8 mouse cellular contexts compared by ENCODE assay signal in the genomic region with DNA sequence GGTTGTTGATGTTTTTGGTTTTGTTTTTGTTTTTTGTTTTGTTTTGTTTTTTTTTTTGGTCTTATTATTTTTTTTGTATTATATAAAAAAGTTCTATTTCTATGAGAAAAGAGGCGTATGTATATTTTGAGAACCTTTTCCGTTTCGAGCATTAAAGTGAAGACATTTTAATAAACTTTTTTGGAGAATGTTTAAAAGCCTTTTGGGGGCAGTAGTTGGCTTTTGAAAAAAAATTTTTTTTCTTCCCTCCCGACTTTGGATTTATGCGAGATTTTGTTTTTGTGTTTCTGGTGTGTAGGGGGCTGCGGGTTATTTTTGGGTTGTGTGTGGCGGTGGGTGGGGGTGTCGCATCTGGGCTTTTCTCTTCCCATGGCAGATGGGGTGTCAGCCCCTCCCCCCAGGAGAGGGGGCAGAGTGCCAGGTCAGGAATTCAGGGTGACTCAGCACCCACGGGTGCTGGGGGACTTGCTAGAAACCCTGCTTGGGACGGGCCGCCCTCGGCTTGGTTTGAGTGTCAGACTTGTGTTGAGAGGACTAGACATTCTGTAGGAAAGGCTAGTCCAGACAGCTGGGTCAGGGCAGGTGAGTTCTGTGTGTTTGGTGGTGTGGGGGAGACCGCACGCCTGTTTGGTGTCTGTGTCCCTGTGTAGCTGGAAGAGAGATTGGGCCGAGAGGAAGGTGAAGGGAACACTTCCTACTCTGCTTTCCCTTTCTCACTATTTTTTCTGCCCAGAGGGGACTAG. TPM values are rescaled to one million over a fixed set of nuclear protein-coding genes. Genes with fewer than 3 reads are reported as not detected.
DNase-seq lines count a peak whose midpoint lies in the region; ATAC-seq and TF ChIP-seq lines count a peak whose summit lies in the region.

No protein-coding gene starts in this region.

- peak overlapping the region; percentile 48; the same call in 1 of the 2 replicates for H3K27ac ChIP-seq in cortical plate, adult 2 months (ENCODE audit: insufficient read depth, low read length)
- no peak overlapping the region for H3K27ac ChIP-seq in heart, embryonic 13.5 days (replicated peaks)
- H3K27ac ChIP-seq in stomach, embryonic 14.5 days (ENCODE audit: low read length) = no peak overlapping the region

- peak overlapping the region; percentile 93 for H3K4me2 ChIP-seq in heart, embryonic 13.5 days
- H3K4me2 ChIP-seq in stomach, embryonic 14.5 days (replicated peaks; ENCODE audit: low read depth, low read length) = peak overlapping the region; percentile 97

- peaks cover 6% of the 10 kb centered on the region for H3K4me1 ChIP-seq in cortical plate, adult 2 months (ENCODE audit: control insufficient read depth, insufficient read depth, low read length)
- peaks cover 25% of the 10 kb centered on the region for H3K4me1 ChIP-seq in heart, embryonic 13.5 days
- peaks cover 15% of the 10 kb centered on the region for H3K4me1 ChIP-seq in stomach, embryonic 14.5 days (ENCODE audit: control insufficient read depth, insufficient read depth, low read length)

- 49% methylated on average over 15 of the region's 15 CpGs for WGBS in heart, embryonic 13.5 days
- 52% methylated on average over 15 of the region's 15 CpGs for WGBS in stomach, embryonic 14.5 days

- peak overlapping the region; percentile 92 for H3K4me3 ChIP-seq in cortical plate, adult 2 months (ENCODE audit: insufficient read depth, low read length)
- peak overlapping the region; percentile 81 for H3K4me3 ChIP-seq in heart, embryonic 13.5 days
- H3K4me3 ChIP-seq in stomach, embryonic 14.5 days (ENCODE audit: low read depth, low read length) = peak overlapping the region; percentile 59

- peak; percentile 36 for DNase-seq in thymus, postnatal 14 days
- DNase-seq in thymus, postnatal 0 days (ENCODE audit: low spot score) = no peak
- peak; percentile 78 for DNase-seq in layer of hippocampus, adult 9-11 months
- peak; percentile 70 for DNase-seq in lung, postnatal 10 days

- H3K27me3 ChIP-seq in heart, embryonic 13.5 days (replicated peaks) = peaks cover 38% of the 10 kb centered on the region
- no peaks in the 10 kb centered on the region; the same call in 1 of the 2 replicates for H3K27me3 ChIP-seq in stomach, embryonic 14.5 days (ENCODE audit: control insufficient read depth, insufficient read depth, low read length)

- H3K36me3 ChIP-seq in heart, embryonic 13.5 days = peaks cover 5% of the 10 kb centered on the region; the same call in 1 of the 2 replicates
- H3K36me3 ChIP-seq in stomach, embryonic 14.5 days (ENCODE audit: control insufficient read depth, insufficient read depth, low read length) = no peaks in the 10 kb centered on the region; the same call in 1 of the 2 replicates

- no peak for ATAC-seq in heart, embryonic 13.5 days (ENCODE audit: extremely low read depth, insufficient number of reproducible peaks, low FRiP score, low TSS enrichment)
- ATAC-seq in stomach, embryonic 14.5 days (ENCODE audit: insufficient number of reproducible peaks, insufficient read depth, low FRiP score, low read depth) = no peak
- ATAC-seq in monocyte, adult 5-6 weeks (replicated peaks; ENCODE audit: insufficient number of reproducible peaks, low FRiP score, low TSS enrichment, poor library complexity, severe bottlenecking) = no peak

- H3K9me3 ChIP-seq in heart, embryonic 13.5 days = 0 out of 2 replicates have a peak, but pooled peaks cover 2% of the 10 kb centered on the region
- H3K9me3 ChIP-seq in stomach, embryonic 14.5 days (ENCODE audit: control insufficient read depth, low read depth, low read length) = no peaks in the 10 kb centered on the region

- no peak for TF ChIP-seq POLR2A in cortical plate, adult 2 months (IDR thresholded peaks at IDR 0.05; ENCODE audit: extremely low read depth, insufficient read depth, low read length)

- H3K9ac ChIP-seq in heart, embryonic 13.5 days = peak overlapping the region; percentile 91
- peak overlapping the region; percentile 71; the same call in 1 of the 2 replicates for H3K9ac ChIP-seq in stomach, embryonic 14.5 days (replicated peaks; ENCODE audit: low read depth, low read length)

- TF ChIP-seq CTCF in cortical plate, adult 2 months (IDR thresholded peaks at IDR 0.05; ENCODE audit: extremely low read depth, insufficient read depth, low read length) = no peak

RNA-seq across cellular contexts. Expression of a gene that starts 0.8 kb away (rescaled TPM):
- polyA plus RNA-seq in thymus, postnatal 0 days (2015; fragmentation: Nextera tagmentation; extraction: Ambion mirVana) = 43.7 and 47.7 TPM in 2 replicates
- polyA plus RNA-seq in cortical plate, adult 2 months (2012; rRNA removed) = 88.8 and 89.0 TPM in 2 replicates
- polyA plus RNA-seq in heart, embryonic 13.5 days (2015; fragmentation: Nextera tagmentation; extraction: Ambion mirVana) = 37.4 and 37.6 TPM in 2 replicates
- 38.9 and 40.7 TPM in 2 replicates for polyA plus RNA-seq in stomach, embryonic 14.5 days (2014; fragmentation: Nextera tagmentation; extraction: Ambion mirVana)
- 55.2 to 64.6 TPM (median 57.9 TPM) in 3 replicates for total RNA-seq in monocyte, adult 5-6 weeks (2017)

RNA-seq across cellular contexts. Expression of a gene that starts 1.7 kb away (rescaled TPM):
- 7.3 and 7.8 TPM in 2 replicates for polyA plus RNA-seq in thymus, postnatal 0 days (2015; fragmentation: Nextera tagmentation; extraction: Ambion mirVana)
- 16.7 and 19.4 TPM in 2 replicates for polyA plus RNA-seq in cortical plate, adult 2 months (2012; rRNA removed)
- polyA plus RNA-seq in heart, embryonic 13.5 days (2015; fragmentation: Nextera tagmentation; extraction: Ambion mirVana) = 2.0 and 4.5 TPM in 2 replicates
- 1.3 and 2.0 TPM in 2 replicates for polyA plus RNA-seq in stomach, embryonic 14.5 days (2014; fragmentation: Nextera tagmentation; extraction: Ambion mirVana)
- 255 to 567 TPM (median 357 TPM) in 3 replicates for total RNA-seq in monocyte, adult 5-6 weeks (2017)

RNA-seq across cellular contexts. Expression of a gene that starts 29.1 kb away (rescaled TPM):
- 6.7 and 7.1 TPM in 2 replicates for polyA plus RNA-seq in thymus, postnatal 0 days (2015; fragmentation: Nextera tagmentation; extraction: Ambion mirVana)
- polyA plus RNA-seq in cortical plate, adult 2 months (2012; rRNA removed) = 0.93 TPM in 1 of 2 replicates, not detected in the other
- polyA plus RNA-seq in heart, embryonic 13.5 days (2015; fragmentation: Nextera tagmentation; extraction: Ambion mirVana) = 1.9 and 4.5 TPM in 2 replicates
- 7.9 and 8.1 TPM in 2 replicates for polyA plus RNA-seq in stomach, embryonic 14.5 days (2014; fragmentation: Nextera tagmentation; extraction: Ambion mirVana)
- not detected in 3 replicates for total RNA-seq in monocyte, adult 5-6 weeks (2017)

RNA-seq across cellular contexts. Expression of a gene that starts 58.5 kb away (rescaled TPM):
- 215 and 236 TPM in 2 replicates for polyA plus RNA-seq in thymus, postnatal 0 days (2015; fragmentation: Nextera tagmentation; extraction: Ambion mirVana)
- 251 and 267 TPM in 2 replicates for polyA plus RNA-seq in cortical plate, adult 2 months (2012; rRNA removed)
- polyA plus RNA-seq in heart, embryonic 13.5 days (2015; fragmentation: Nextera tagmentation; extraction: Ambion mirVana) = 216 and 229 TPM in 2 replicates
- polyA plus RNA-seq in stomach, embryonic 14.5 days (2014; fragmentation: Nextera tagmentation; extraction: Ambion mirVana) = 252 and 259 TPM in 2 replicates
- total RNA-seq in monocyte, adult 5-6 weeks (2017) = 43.7 to 97.6 TPM (median 59.7 TPM) in 3 replicates
